Mouse (Mus musculus): ENCODE data around the gene Cpsf4.
A peak's percentile ranks its signal among the peaks of the same experiment; 100 is the strongest.
"Not testable (repeated sequence)": the region's sequence is repeated elsewhere in the genome, so short reads cannot be mapped to it uniquely, and the experiment has no call there.

Gene Cpsf4

DNA sequence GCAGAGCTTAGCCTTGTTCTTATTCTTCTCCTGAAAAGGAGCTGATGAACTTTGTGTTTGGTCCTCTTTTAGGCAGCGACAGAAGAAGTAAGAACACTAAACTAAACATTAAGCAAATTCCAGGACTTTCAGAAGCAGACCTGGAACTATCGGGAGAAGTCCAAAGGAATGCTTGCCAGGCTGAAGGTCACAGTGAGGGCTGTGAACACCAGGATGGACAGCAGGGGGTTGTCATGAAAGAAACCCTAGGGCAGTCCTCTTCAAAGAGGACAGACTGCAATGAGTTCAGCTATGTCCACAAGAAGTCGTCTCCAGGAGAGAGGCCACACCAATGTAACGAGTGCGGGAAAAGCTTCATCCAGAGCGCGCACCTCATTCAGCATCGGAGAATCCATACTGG, 53.0 kb downstream of the Cpsf4 start:
- DNase-seq (ENCODE audit: low read depth, low spot score) = no peak

DNA sequence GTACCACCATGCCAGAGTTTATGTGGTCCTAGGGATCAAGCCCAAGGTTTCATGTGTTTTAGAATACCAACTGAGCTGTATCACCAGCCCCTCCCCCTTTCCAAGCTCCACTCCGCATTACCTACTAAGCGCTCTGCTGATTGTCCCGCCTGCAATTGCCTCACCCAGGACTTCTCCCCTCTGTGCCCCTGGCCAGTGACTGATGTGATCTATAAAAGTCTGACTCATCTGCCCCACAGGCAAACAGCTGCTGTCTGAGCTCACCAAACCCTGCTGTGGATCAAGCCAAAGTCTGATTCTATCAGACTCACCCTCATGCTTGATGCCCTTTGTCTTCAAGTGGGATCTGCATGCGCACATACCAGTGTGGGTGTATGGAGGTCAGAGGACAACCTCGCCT, 55.8 kb downstream of the Cpsf4 start:
- DNase-seq (ENCODE audit: low read depth, low spot score) = no peak

DNA sequence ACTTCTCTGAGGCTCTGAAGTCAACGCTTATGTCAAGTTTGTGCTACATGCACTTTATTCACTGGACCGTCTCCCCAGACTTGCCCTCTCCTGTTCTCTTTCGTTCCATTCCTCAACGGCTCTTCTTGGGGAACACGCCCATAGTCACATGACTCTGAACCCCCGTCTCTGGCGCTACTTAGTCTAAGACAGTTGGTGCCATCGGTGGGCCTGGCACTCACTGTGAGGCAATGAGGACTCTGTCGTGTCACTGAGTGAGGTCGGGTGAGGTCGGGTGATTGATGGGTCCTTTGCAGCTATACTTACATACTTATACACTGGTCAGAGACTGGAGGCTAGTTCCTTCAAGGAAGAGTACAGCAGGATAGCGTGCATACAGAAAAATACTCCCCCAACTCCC, 56.4 kb downstream of the Cpsf4 start:
- no peak for DNase-seq (ENCODE audit: low read depth, low spot score)

DNA sequence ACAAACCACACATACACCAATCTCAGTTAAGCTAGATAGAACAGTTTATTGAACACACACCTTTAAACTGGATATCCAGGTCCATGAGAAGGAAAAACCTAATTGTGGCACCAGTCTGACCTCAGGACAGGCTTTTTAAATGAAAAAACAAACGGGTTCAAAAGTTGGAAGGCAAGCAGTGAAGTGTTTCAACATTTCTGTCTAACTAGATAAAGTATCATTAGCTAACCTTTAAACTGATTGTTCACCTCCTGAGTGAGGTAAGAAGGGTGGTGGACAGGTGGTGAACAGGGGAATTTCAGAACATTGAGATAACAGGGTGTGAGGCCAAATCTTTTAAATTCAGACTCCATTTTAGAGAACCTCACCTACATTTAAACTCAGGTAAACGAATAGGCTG, 59.4 kb downstream of the Cpsf4 start:
- no peak for DNase-seq (ENCODE audit: low read depth, low spot score)

DNA sequence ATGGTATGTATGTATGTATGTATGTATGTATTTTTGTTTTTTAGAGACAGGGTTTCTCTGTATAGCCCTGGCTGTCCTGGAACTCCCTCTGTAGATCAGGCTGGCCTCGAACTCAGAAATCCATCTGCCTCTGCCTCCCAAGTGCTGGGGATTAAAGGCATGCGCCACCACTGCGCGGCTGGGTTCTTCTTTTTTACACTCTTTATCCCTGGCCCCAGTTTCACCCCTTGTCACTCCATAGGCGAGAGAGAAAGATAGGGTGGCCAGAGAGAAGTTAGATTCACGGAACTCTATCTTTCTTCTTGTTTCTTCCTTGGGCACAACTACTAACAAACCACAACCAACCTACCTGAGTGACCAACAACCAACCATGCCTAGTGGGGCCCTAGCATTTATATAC, 62.3 kb downstream of the Cpsf4 start:
- not testable (repeated sequence) for DNase-seq (ENCODE audit: low read depth, low spot score)

DNA sequence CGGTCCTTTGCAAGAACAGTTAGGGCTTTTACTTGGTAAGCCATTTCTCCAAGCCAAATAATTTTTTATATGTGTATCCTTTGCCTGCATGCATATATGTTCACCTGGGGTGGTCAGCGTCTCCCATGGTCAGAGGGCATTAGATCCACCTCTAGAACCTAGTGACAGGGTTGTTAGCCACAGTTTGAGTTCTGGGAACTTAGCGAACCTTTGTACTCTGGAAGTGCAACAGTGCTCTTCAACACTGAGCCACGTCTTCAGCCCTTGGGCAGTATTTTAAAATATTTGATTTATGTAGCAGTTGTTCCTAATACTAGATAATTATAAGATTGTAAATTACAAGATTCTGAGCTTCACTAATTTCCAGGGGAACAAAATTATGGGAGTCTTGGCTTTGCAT, 63.6 kb downstream of the Cpsf4 start:
- DNase-seq (ENCODE audit: low read depth, low spot score) = no peak

DNA sequence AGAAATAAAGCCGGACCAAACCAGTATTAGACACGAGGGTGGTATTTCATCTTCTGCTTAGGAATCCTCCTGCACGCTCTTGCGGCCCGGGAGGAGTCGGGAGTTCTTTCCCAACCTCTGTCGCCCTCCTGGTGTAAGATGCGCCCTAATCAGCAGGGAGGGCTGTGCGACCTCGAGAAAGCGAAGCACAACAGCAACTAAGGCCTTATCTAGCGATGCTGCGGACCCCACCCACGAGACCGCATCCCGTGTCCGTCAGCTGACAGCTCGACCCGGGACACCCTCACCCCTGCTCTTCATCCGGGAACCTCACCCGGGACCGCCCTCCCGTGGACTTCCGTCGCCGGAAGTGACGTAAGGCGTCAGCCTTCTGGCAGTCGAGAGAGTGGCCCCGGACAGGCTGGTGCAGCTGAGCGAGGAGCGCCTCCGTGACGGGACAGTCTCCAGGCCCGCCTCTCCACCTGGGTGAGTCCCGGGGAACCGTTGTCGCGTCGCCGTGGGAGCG, 64.4 kb downstream of the Cpsf4 start, which contains the start of gene Zfp655:
Gene Zfp655, plus strand, starts transcription at position 349 of the 505 bp plus-strand sequence.
- peak; percentile 98 for DNase-seq (ENCODE audit: low read depth, low spot score)

All from CD4-positive, CD25-positive, alpha-beta regulatory T cell, adult 2 months (primary cell).